Mouse (Mus musculus) stomach, embryonic 15.5 days (tissue): Measurements from ENCODE around the gene Gm49486. TPM values are rescaled to one million over a fixed set of nuclear protein-coding genes. Genes with fewer than 3 reads are reported as not detected.
A peak's percentile ranks its signal among the peaks of the same experiment; 100 is the strongest.

ENCODE experiments used
- ATAC-seq: fragments of 200-750 bp; cut with Nextera tagmentation; 2 replicates; pipeline ENCODE4 v1.8.0; 2017; ENCODE audit warnings: low read depth, moderate number of reproducible peaks, moderate TSS enrichment; ENCODE audit not compliant: insufficient read depth, low FRiP score
- H3K27ac ChIP-seq: fragments of 300-500 bp; sonication (generic); 2 replicates; pipeline ENCODE4 v1.5.1; 2015; ENCODE audit warnings: mild to moderate bottlenecking, inconsistent platforms
- H3K27me3 ChIP-seq: fragments of 300-500 bp; sonication (generic); replicated peaks from 2 replicates; pipeline ENCODE4 v1.6.1; 2015; ENCODE audit warnings: inconsistent platforms
- H3K36me3 ChIP-seq: fragments of 300-500 bp; sonication (generic); 2 replicates; pipeline ENCODE4 v1.6.1; 2015; ENCODE audit warnings: inconsistent platforms
- H3K4me1 ChIP-seq: fragments of 300-500 bp; sonication (generic); 2 replicates; pipeline ENCODE4 v1.6.1; 2015; ENCODE audit warnings: inconsistent platforms
- H3K4me2 ChIP-seq: fragments of 300-500 bp; sonication (generic); 2 replicates; pipeline ENCODE4 v1.6.1; 2015; ENCODE audit warnings: mild to moderate bottlenecking, inconsistent platforms
- H3K4me3 ChIP-seq: fragments of 300-500 bp; sonication (generic); replicated peaks from 2 replicates; pipeline ENCODE4 v1.5.1; 2015; ENCODE audit warnings: inconsistent platforms
- H3K9ac ChIP-seq: fragments of 300-500 bp; sonication (generic); 2 replicates; pipeline ENCODE4 v1.6.1; 2015; ENCODE audit warnings: inconsistent platforms
- H3K9me3 ChIP-seq: fragments of 300-500 bp; sonication (generic); 2 replicates; pipeline ENCODE4 v1.6.1; 2016; ENCODE audit warnings: inconsistent platforms
- WGBS: fragments of 180-500 bp; shearing (Covaris S2); methylation state at CpG from one replicate; pipeline ENCODE4 v1.1.7; 2015; 5-methylcytosine and 5-hydroxymethylcytosine counted together
- polyA plus RNA-seq: library from polyadenylated mRNA; unstranded; fragments of >200 nt; fragmentation: Nextera tagmentation; extraction: Ambion mirVana; gene quantifications from 2 replicates; pipeline ENCODE4 v1.2.1, GENCODE M21; 2015

Gene Gm49486
- polyA plus RNA-seq, 1 experiment from 2014 or later: 0.65 TPM

DNA sequence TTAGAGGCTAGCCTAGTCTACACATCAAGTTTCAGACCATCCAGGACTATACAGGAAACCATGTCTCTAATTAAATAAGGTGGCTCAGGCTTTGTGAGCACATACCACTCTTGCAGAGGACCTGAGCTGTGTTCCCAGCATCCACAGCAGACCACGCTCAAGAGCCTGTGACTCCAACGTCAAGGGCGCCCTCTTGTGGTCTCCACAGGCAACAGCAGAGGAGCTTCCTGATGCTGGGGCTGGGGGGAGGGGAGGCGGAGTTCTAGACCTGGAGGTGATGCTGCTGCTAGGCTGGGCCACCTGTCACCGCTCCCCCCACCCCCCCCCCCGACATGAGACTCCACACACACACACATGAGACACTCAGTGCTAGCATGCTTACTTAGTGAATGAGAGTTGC, 51.0 kb downstream of the Gm49486 start:
- no peak overlapping the region for H3K4me3 ChIP-seq
- no peak overlapping the region for H3K9ac ChIP-seq
- no peak overlapping the region for H3K27ac ChIP-seq
- H3K36me3 ChIP-seq: no peaks in the 10 kb centered on the region
- H3K9me3 ChIP-seq: no peaks in the 10 kb centered on the region
- ATAC-seq: no peak
- 26% methylated on average over 6 of the region's 6 CpGs for WGBS
- H3K27me3 ChIP-seq: no peaks in the 10 kb centered on the region
- H3K4me2 ChIP-seq: no peak overlapping the region
- H3K4me1 ChIP-seq: peaks cover 10% of the 10 kb centered on the region; the same call in 1 of the 2 replicates

DNA sequence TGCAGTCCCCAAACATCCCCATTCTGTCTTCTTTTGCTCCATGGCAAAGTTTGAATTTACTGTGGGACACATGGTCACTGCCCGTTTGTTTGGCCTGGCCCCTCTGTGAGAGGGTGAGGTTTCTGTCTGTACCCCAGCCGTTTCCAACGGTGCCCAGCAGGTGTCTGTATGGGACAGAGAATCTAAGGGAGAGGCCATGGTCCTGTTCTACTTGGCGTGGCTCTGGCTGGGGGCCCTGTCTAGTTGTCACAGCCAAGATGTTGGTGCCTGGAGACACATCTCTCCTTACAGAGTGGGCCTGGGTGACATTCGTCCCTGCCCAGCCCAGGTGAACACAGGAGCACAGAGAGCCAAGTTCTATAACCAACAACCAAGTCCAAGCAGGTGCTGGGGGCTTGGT, 51.7 kb downstream of the Gm49486 start:
- peak; percentile 5; the same call in 1 of the 2 replicates for ATAC-seq
- 54% methylated on average over 5 of the region's 5 CpGs for WGBS

DNA sequence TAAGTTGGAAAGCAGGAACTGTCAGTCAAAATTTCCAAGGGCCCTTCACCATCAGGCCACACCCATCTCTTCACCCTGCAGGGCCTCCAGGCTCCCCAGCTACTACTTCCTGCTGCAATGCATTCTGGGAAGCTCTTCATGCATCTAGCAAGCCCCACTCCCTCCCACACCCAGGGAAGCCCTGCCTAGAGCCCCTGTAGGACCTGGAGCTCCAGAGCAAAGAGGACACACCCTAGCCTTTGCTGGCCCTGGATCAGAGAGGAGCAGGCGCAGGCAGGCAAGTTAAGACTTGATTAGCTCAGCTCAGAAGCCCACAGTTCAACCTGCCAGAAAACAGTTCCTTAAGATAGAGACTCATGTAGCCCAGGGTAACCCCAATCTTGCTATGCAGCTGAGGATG, 52.2 kb downstream of the Gm49486 start:
- Histone ChIP-seq H3K4me1 (peaks cover 15% of the 10 kb centered on the region; the same call in 1 of the 2 replicates), H3K4me3 (no peak overlapping the region), H3K27me3 (no peaks in the 10 kb centered on the region), H3K9me3 (no peaks in the 10 kb centered on the region), H3K27ac (peak overlapping the region; percentile 69), H3K9ac (no peak overlapping the region), H3K36me3 (no peaks in the 10 kb centered on the region), H3K4me2 (no peak overlapping the region)
- ATAC-seq: peak; percentile 81
- WGBS: 64% methylated on average over 1 of the region's 1 CpGs

More for the DNA sequence above, 51.7 kb downstream of the Gm49486 start:
- Histone ChIP-seq H3K9me3 (no peaks in the 10 kb centered on the region), H3K27ac (peak overlapping the region; percentile 69), H3K36me3 (no peaks in the 10 kb centered on the region), H3K4me1 (peaks cover 14% of the 10 kb centered on the region; the same call in 1 of the 2 replicates), H3K9ac (no peak overlapping the region), H3K4me3 (no peak overlapping the region), H3K4me2 (no peak overlapping the region), H3K27me3 (no peaks in the 10 kb centered on the region)

DNA sequence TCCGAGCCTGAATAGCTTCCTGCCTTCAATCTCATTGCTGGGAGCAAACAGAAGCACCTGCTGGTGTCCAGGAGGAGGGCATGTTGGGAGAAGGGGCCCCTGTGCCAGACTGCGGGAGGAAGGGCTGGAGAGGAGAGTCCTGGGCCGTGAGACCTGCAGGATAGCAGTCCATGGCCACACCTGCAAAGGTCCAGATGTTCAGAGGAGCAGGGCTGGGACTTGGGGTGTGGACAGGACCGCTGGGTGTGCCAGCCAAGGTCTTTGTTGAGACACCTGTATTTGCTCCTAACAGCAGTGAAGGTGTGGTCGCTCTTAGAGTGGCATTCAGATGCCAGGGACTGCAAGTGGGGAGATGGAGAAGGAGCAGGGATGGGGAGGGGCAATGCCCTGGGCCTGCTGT, 53.2 kb downstream of the Gm49486 start:
- Histone ChIP-seq H3K4me1 (peaks cover 15% of the 10 kb centered on the region; the same call in 1 of the 2 replicates), H3K4me2 (no peak overlapping the region), H3K27ac (peak overlapping the region; percentile 69; the same call in 1 of the 2 replicates), H3K4me3 (no peak overlapping the region), H3K27me3 (no peaks in the 10 kb centered on the region), H3K9ac (no peak overlapping the region), H3K9me3 (no peaks in the 10 kb centered on the region), H3K36me3 (no peaks in the 10 kb centered on the region)
- WGBS: 58% methylated on average over 5 of the region's 5 CpGs
- peak; percentile 25; the same call in 1 of the 2 replicates for ATAC-seq

DNA sequence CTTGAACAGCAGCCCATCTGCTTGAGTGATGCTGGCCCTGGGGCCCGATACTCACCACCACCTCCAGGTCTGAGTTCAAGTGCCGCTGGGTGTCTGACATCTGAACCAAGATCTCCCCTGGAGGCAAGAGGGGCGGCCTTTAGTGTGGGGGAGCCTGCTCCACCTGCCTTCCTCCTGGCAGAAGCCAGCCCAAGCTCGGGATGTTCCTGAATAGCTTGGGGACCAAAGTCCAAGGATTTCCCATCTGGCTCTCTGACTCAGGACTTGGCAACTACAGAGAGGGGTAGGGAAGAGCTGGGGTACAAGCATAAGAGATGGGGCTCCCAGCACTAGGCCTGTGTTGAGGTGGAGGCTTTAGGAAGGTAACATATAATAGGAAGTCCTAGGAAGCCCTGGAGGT, 54.2 kb downstream of the Gm49486 start:
- H3K4me3 ChIP-seq: no peak overlapping the region
- H3K9me3 ChIP-seq: no peaks in the 10 kb centered on the region
- H3K4me2 ChIP-seq: no peak overlapping the region
- no peaks in the 10 kb centered on the region for H3K36me3 ChIP-seq
- no peak overlapping the region for H3K9ac ChIP-seq
- peaks cover 15% of the 10 kb centered on the region; the same call in 1 of the 2 replicates for H3K4me1 ChIP-seq
- no peaks in the 10 kb centered on the region for H3K27me3 ChIP-seq
- no peak for ATAC-seq
- peak overlapping the region; percentile 69; the same call in 1 of the 2 replicates for H3K27ac ChIP-seq
- 79% methylated on average over 4 of the region's 4 CpGs for WGBS

DNA sequence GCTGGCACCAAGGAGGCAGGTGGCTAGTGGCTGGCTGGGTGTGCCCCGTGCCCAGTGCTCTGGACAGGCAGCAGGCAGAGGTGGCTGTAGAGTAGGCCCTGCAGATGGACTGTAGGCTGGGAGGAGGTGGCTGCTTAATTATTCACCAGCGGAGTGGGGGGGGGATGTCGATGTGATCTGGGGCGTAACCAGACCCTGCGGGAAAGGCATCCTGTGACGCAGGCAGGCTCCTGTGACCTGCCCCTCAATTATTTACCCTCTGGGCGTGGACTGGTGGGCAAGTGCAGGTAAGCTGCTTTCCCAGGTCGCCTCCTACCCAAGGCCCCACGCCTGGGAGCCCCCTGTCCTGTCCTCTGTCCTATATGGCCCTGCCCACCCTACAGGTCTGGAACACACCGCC, 56.2 kb downstream of the Gm49486 start, which contains the start of gene Baiap2l2:
Baiap2l2 (minus strand) TSS at position 139 of the 400 bp plus-strand sequence.
- no peaks in the 10 kb centered on the region for H3K27me3 ChIP-seq
- no peaks in the 10 kb centered on the region for H3K9me3 ChIP-seq
- H3K27ac ChIP-seq: no peak within 1 kb of the TSS; the same call in 1 of the 2 replicates
- no peak within 1 kb of the TSS; the same call in 1 of the 2 replicates for H3K4me3 ChIP-seq
- ATAC-seq: peak; percentile 61
- H3K4me1 ChIP-seq: peaks cover 15% of the 10 kb centered on the region; the same call in 1 of the 2 replicates
- 0 out of 2 replicates have a peak within 1 kb of the TSS, but pooled peaks have one; percentile 24 for H3K4me2 ChIP-seq
- no peaks in the 10 kb centered on the region for H3K36me3 ChIP-seq
- H3K9ac ChIP-seq: no peak within 1 kb of the TSS
- 47% methylated on average over 10 of the region's 10 CpGs for WGBS

DNA sequence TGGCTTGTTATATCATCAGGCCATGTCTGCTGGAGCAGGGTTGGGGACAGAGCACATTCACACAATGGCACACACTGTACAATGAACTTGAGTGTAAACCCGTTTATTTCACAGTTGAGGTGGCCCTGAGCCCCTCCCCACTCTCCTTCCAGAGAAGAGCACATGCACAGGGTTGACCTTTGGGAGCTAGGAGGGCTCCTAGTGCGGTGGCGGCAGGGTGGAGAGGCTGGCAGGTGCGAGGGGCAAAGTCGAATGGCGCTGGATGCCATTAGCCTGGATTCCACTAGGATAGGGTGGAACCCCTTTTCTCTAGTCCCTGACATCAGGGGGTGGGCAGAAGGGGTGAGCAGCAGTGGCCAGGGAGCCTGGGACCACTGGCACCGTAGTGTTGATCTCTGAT, 57.0 kb downstream of the Gm49486 start:
- H3K9me3 ChIP-seq: no peaks in the 10 kb centered on the region
- WGBS: 82% methylated on average over 7 of the region's 7 CpGs
- no peaks in the 10 kb centered on the region for H3K27me3 ChIP-seq
- no peaks in the 10 kb centered on the region for H3K36me3 ChIP-seq
- 0 out of 2 replicates have a peak, but pooled peaks cover 9% of the 10 kb centered on the region for H3K4me1 ChIP-seq
- H3K4me3 ChIP-seq: no peak overlapping the region
- H3K27ac ChIP-seq: no peak overlapping the region; the same call in 1 of the 2 replicates
- H3K4me2 ChIP-seq: no peak overlapping the region
- H3K9ac ChIP-seq: no peak overlapping the region
- no peak for ATAC-seq

DNA sequence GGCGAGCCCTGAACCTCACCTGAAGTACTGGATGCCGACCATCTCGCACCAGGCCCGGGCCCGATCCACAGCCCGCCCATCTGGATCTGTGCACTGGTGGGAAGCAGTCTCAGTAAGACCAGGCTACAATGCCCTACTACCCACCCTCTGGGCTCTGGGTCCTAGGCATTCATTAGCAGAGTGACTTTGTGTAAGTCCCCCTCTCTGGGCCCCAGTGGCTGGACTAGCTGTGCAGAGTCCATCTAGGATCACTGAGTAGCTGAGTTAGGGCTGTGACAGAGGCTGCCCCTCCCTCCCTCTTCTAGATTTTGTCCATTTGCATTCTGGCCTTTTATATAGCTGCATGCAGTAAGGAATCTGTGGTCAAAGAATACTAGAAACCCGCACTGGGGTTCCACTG, 57.9 kb downstream of the Gm49486 start:
- 0 out of 2 replicates have a peak, but pooled peaks cover 5% of the 10 kb centered on the region for H3K4me1 ChIP-seq
- H3K4me3 ChIP-seq: no peak overlapping the region
- H3K27ac ChIP-seq: no peak overlapping the region
- no peaks in the 10 kb centered on the region for H3K27me3 ChIP-seq
- H3K9me3 ChIP-seq: no peaks in the 10 kb centered on the region
- ATAC-seq: no peak
- H3K36me3 ChIP-seq: no peaks in the 10 kb centered on the region
- WGBS: 93% methylated on average over 7 of the region's 7 CpGs
- H3K9ac ChIP-seq: no peak overlapping the region
- H3K4me2 ChIP-seq: no peak overlapping the region

DNA sequence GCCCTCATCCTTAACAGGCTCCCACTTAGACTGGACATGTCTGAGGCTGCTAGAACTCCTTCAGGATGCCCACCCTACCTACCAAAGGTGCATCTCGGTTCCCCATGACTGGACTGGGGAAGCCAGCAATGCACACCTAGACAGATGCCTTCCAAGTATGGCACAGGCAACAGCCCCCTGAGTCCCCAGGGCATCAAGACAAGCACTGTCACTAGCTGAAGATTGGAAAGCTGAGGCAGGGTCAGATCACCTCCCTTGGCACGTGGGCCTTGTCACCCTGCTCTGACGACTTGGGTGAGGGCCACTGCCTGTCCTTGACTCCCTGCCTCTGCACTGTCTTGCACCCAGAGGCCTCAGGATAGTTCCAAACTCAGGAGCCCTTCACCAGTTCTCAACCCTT, 59.2 kb downstream of the Gm49486 start:
- Histone ChIP-seq H3K4me2 (no peak overlapping the region), H3K36me3 (no peaks in the 10 kb centered on the region), H3K9ac (no peak overlapping the region), H3K9me3 (no peaks in the 10 kb centered on the region), H3K4me3 (no peak overlapping the region), H3K27me3 (no peaks in the 10 kb centered on the region), H3K27ac (no peak overlapping the region), H3K4me1 (0 out of 2 replicates have a peak, but pooled peaks cover 5% of the 10 kb centered on the region)
- WGBS: 80% methylated on average over 3 of the region's 3 CpGs
- no peak for ATAC-seq

DNA sequence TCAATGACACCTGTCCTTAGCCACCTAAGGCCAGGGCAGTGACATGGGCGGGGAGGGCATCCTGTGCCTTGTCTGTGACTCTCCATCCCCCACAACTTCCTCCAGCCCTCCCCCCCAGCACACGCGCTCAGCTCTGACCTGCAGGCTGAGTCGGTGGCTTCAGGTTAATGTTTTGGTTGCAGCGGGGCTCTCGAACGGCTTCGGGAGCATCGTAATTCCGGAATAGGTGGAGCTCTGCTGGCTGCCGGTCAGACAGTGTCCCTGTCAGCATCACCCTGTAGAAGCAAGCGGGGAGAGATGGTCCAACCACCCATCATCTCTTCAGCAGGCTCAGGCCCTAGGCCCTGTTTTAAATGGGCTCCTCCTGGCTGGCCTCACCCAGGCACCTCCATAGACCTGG, 60.2 kb downstream of the Gm49486 start:
- Histone ChIP-seq H3K36me3 (no peaks in the 10 kb centered on the region), H3K9me3 (no peaks in the 10 kb centered on the region), H3K4me3 (no peak overlapping the region), H3K27me3 (no peaks in the 10 kb centered on the region), H3K4me2 (no peak overlapping the region), H3K27ac (no peak overlapping the region), H3K9ac (no peak overlapping the region), H3K4me1 (0 out of 2 replicates have a peak, but pooled peaks cover 5% of the 10 kb centered on the region)
- no peak for ATAC-seq
- WGBS: 78% methylated on average over 12 of the region's 12 CpGs

DNA sequence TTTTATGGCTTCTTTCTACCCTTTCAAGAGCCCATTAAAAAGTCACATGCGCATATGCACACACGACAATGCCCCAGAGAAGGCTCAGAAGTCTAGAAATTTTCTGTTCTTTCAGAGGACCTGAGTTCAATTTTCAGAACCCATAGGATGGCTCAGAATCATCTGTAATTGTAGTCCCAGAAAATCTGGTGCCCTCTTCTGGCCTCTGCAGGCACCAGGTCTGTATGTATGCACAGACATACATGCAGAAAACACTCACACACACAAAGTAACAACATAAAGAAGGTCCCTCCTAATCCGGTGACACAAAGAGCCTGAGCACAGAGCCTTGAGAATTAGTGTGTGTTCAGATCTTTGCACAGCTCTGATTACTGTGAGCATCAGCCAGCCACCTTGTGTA, 61.1 kb downstream of the Gm49486 start:
- no peak overlapping the region for H3K9ac ChIP-seq
- H3K36me3 ChIP-seq: no peaks in the 10 kb centered on the region
- H3K9me3 ChIP-seq: no peaks in the 10 kb centered on the region
- no peak for ATAC-seq
- H3K27me3 ChIP-seq: no peaks in the 10 kb centered on the region
- H3K4me3 ChIP-seq: no peak overlapping the region
- 78% methylated on average over 3 of the region's 3 CpGs for WGBS
- no peak overlapping the region for H3K27ac ChIP-seq
- H3K4me2 ChIP-seq: no peak overlapping the region
- 0 out of 2 replicates have a peak, but pooled peaks cover 5% of the 10 kb centered on the region for H3K4me1 ChIP-seq

DNA sequence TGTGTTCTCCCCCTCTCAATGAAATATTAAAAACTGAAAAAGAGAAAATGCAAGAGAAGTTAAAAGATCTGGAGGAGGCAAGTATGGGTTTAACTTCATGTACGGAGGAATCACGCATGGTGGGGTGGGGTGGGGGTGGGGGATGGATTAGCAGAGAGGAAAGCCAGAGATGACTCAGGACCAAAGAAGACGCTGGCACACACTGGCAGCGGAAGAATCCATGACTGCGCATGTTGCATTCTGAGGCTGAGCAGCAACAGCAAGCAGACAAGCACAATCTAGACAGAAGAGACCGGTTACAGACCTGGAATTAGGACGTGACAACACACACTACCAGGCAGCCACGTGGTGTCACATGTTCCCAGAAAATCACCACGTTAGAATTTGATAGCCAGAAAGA, 63.6 kb downstream of the Gm49486 start:
- Histone ChIP-seq H3K9ac (no peak overlapping the region), H3K4me1 (no peaks in the 10 kb centered on the region), H3K4me2 (no peak overlapping the region), H3K9me3 (no peaks in the 10 kb centered on the region), H3K27me3 (no peaks in the 10 kb centered on the region), H3K4me3 (no peak overlapping the region), H3K27ac (no peak overlapping the region), H3K36me3 (no peaks in the 10 kb centered on the region)
- no peak for ATAC-seq
- 81% methylated on average over 9 of the region's 9 CpGs for WGBS
